Mouse (Mus musculus) hindbrain, embryonic 10.5 days (tissue): ENCODE measurements around the gene Rilpl1. TPM values are rescaled to one million over a fixed set of nuclear protein-coding genes. Genes with fewer than 3 reads are reported as not detected.

Experiments
- DNase-seq: peaks from one replicate; pipeline ENCODE4 v3.0.0-alpha.2; 2017; ENCODE audit warnings: low spot score
- H3K27ac ChIP-seq: fragments of 300-500 bp; sonication (generic); 2 replicates; pipeline ENCODE4 v1.5.1; 2016; ENCODE audit warnings: mild to moderate bottlenecking, moderate library complexity
- H3K27me3 ChIP-seq: fragments of 300-500 bp; sonication (generic); 2 replicates; pipeline ENCODE4 v1.6.1; 2016; ENCODE audit warnings: mild to moderate bottlenecking; ENCODE audit not compliant: poor library complexity, insufficient read depth, severe bottlenecking
- H3K36me3 ChIP-seq: fragments of 300-500 bp; sonication (generic); 2 replicates; pipeline ENCODE4 v1.6.1; 2016; ENCODE audit warnings: mild to moderate bottlenecking, moderate library complexity
- H3K4me1 ChIP-seq: fragments of 300-500 bp; sonication (generic); replicated peaks from 2 replicates; pipeline ENCODE4 v1.6.1; 2016; ENCODE audit warnings: mild to moderate bottlenecking
- H3K4me3 ChIP-seq: fragments of 300-500 bp; sonication (generic); 2 replicates; pipeline ENCODE4 v1.5.1; 2016; ENCODE audit warnings: mild to moderate bottlenecking, moderate library complexity
- H3K9me3 ChIP-seq: fragments of 300-500 bp; sonication (generic); 2 replicates; pipeline ENCODE4 v1.6.1; 2016; ENCODE audit warnings: mild to moderate bottlenecking, moderate library complexity
- WGBS: fragments of 180-500 bp; shearing (Covaris S2); methylation state at CpG from one replicate; pipeline ENCODE4 v1.1.7; 2016; 5-methylcytosine and 5-hydroxymethylcytosine counted together
- polyA plus RNA-seq: library from polyadenylated mRNA; unstranded; fragments of >200 nt; fragmentation: Nextera tagmentation; extraction: Ambion mirVana; gene quantifications from 2 replicates; pipeline ENCODE4 v1.2.1, GENCODE M21; 2016

Gene Rilpl1
- polyA plus RNA-seq, 1 experiment from 2014 or later, result 19.6 TPM

- H3K4me1 ChIP-seq, result 0 out of 2 replicates have a peak, but pooled peaks cover 5% of the 10 kb centered on the region
- 92% methylated on average over 1 of the region's 1 CpGs for WGBS
- H3K27me3 ChIP-seq, result no peaks in the 10 kb centered on the region
- DNase-seq, result no peak
- H3K27ac ChIP-seq, result no peak overlapping the region
- H3K36me3 ChIP-seq, result peaks cover 100% of the 10 kb centered on the region
- no peaks in the 10 kb centered on the region for H3K9me3 ChIP-seq
- no peak overlapping the region for H3K4me3 ChIP-seq
Measured at GRCm38 (mm10) chr5:124454082-124454419, 77.1 kb downstream of the Rilpl1 start.

DNA sequence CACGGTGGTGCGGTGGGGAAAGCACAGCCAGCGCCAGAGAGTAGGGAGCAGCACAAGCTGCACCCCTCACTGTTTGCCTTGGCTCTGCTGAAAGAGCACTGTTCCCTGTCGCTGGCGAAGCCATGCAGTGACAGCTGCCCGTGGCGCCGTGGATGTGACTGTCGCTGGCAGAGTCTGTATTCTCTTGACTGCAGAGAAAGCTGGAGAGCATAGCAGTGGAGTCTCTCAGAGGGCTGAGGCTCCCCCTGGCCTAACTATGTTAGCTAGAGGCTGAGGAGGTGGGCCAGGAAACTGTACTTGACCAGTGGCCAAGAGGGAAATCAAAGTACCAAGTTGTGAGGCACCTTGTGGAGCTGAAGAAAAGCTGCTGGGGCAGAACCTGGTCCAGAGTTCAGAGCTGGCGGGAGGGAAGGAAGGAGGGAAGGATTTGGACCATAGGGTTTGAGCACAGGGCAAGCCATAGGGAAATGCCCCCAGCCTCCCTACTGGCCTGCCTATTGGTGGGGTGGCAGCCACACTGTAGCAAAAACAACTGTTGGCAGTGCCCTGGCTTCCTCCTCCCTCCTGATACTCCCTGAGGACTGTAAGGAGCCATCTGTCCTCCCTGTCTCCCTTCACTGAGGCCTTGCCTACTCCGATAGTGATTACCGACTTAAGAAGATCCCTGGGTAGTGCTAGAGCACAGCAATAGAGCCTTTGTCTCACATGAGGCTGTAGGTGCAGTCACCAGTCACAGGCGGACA is 77.7 kb downstream of the Rilpl1 start:
- Histone ChIP-seq H3K9me3 (no peaks in the 10 kb centered on the region), H3K4me1 (peaks cover 8% of the 10 kb centered on the region; the same call in 1 of the 2 replicates), H3K27me3 (no peaks in the 10 kb centered on the region), H3K4me3 (no peak overlapping the region), H3K36me3 (peaks cover 100% of the 10 kb centered on the region), H3K27ac (0 out of 2 replicates have a peak overlapping the region, but pooled peaks have one; percentile 13)
- no peak for DNase-seq
- WGBS, result 88% methylated on average over 13 of the region's 13 CpGs

- Histone ChIP-seq H3K27me3 (no peaks in the 10 kb centered on the region), H3K4me1 (peaks cover 13% of the 10 kb centered on the region; the same call in 1 of the 2 replicates), H3K27ac (0 out of 2 replicates have a peak overlapping the region, but pooled peaks have one; percentile 13), H3K4me3 (no peak overlapping the region), H3K9me3 (no peaks in the 10 kb centered on the region), H3K36me3 (peaks cover 100% of the 10 kb centered on the region)
- DNase-seq, result no peak
- WGBS, result 85% methylated on average over 15 of the region's 15 CpGs
Measured at GRCm38 (mm10) chr5:124452494-124453228, 78.5 kb downstream of the Rilpl1 start.

- Histone ChIP-seq H3K4me1 (peaks cover 31% of the 10 kb centered on the region), H3K4me3 (no peak overlapping the region), H3K27me3 (no peaks in the 10 kb centered on the region), H3K27ac (no peak overlapping the region), H3K36me3 (peaks cover 90% of the 10 kb centered on the region), H3K9me3 (no peaks in the 10 kb centered on the region)
- 88% methylated on average over 16 of the region's 16 CpGs for WGBS
- no peak for DNase-seq
Measured at GRCm38 (mm10) chr5:124450641-124451340, 80.4 kb downstream of the Rilpl1 start.

GRCm38 (mm10) chr5:124450051-124450450 is 81.1 kb downstream of the Rilpl1 start:
- 92% methylated on average over 7 of the region's 7 CpGs for WGBS
- peaks cover 83% of the 10 kb centered on the region for H3K36me3 ChIP-seq
- peaks cover 33% of the 10 kb centered on the region for H3K4me1 ChIP-seq

GRCm38 (mm10) chr5:124449494-124449893 is 81.7 kb downstream of the Rilpl1 start:
- 82% methylated on average over 6 of the region's 6 CpGs for WGBS
- Histone ChIP-seq H3K27ac (no peak overlapping the region), H3K4me1 (peaks cover 38% of the 10 kb centered on the region), H3K9me3 (no peaks in the 10 kb centered on the region), H3K27me3 (no peaks in the 10 kb centered on the region), H3K4me3 (no peak overlapping the region), H3K36me3 (peaks cover 77% of the 10 kb centered on the region)
- DNase-seq, result no peak

More at GRCm38 (mm10) chr5:124450051-124450450, 81.1 kb downstream of the Rilpl1 start:
- H3K27ac ChIP-seq, result no peak overlapping the region
- no peaks in the 10 kb centered on the region for H3K9me3 ChIP-seq
- H3K27me3 ChIP-seq, result no peaks in the 10 kb centered on the region
- DNase-seq, result no peak
- H3K4me3 ChIP-seq, result no peak overlapping the region

- H3K27ac ChIP-seq, result peak overlapping the region; percentile 96
- H3K9me3 ChIP-seq, result no peaks in the 10 kb centered on the region
- H3K4me3 ChIP-seq, result peak overlapping the region; percentile 94
- 5% methylated on average over 15 of the region's 15 CpGs for WGBS
- H3K4me1 ChIP-seq, result peaks cover 37% of the 10 kb centered on the region
- H3K36me3 ChIP-seq, result peaks cover 50% of the 10 kb centered on the region
- DNase-seq, result peak; percentile 69
- H3K27me3 ChIP-seq, result no peaks in the 10 kb centered on the region
Measured at GRCm38 (mm10) chr5:124446301-124446881, 84.8 kb downstream of the Rilpl1 start.

GRCm38 (mm10) chr5:124445621-124446293 is 85.4 kb downstream of the Rilpl1 start:
- Histone ChIP-seq H3K4me3 (peak overlapping the region; percentile 94), H3K27me3 (no peaks in the 10 kb centered on the region), H3K4me1 (peaks cover 40% of the 10 kb centered on the region), H3K36me3 (peaks cover 43% of the 10 kb centered on the region), H3K27ac (peak overlapping the region; percentile 96), H3K9me3 (no peaks in the 10 kb centered on the region)
- peak; percentile 56 for DNase-seq
- 2% methylated on average over 76 of the region's 77 CpGs for WGBS

GRCm38 (mm10) chr5:124444661-124445561 is 86.3 kb downstream of the Rilpl1 start:
- H3K4me3 ChIP-seq, result peak overlapping the region; percentile 94
- peaks cover 48% of the 10 kb centered on the region for H3K4me1 ChIP-seq
- H3K27me3 ChIP-seq, result no peaks in the 10 kb centered on the region
- no peaks in the 10 kb centered on the region for H3K9me3 ChIP-seq
- WGBS, result 11% methylated on average over 66 of the region's 66 CpGs
- DNase-seq, result peak; percentile 70
- peaks cover 35% of the 10 kb centered on the region for H3K36me3 ChIP-seq
- H3K27ac ChIP-seq, result peak overlapping the region; percentile 96

- no peaks in the 10 kb centered on the region for H3K9me3 ChIP-seq
Measured at GRCm38 (mm10) chr5:124444208-124444607, 87.0 kb downstream of the Rilpl1 start.

More at GRCm38 (mm10) chr5:124444208-124444607, 87.0 kb downstream of the Rilpl1 start:
- Histone ChIP-seq H3K4me3 (peak overlapping the region; percentile 94), H3K36me3 (peaks cover 28% of the 10 kb centered on the region), H3K27ac (no peak overlapping the region; the same call in 1 of the 2 replicates), H3K27me3 (no peaks in the 10 kb centered on the region), H3K4me1 (peaks cover 48% of the 10 kb centered on the region)
- WGBS, result 77% methylated on average over 3 of the region's 3 CpGs
- no peak for DNase-seq
